Mouse (Mus musculus): Measurements from ENCODE around the gene Srp54b.
"Not testable (repeated sequence)": the region's sequence is repeated elsewhere in the genome, so short reads cannot be mapped to it uniquely, and the experiment has no call there.

DNA sequence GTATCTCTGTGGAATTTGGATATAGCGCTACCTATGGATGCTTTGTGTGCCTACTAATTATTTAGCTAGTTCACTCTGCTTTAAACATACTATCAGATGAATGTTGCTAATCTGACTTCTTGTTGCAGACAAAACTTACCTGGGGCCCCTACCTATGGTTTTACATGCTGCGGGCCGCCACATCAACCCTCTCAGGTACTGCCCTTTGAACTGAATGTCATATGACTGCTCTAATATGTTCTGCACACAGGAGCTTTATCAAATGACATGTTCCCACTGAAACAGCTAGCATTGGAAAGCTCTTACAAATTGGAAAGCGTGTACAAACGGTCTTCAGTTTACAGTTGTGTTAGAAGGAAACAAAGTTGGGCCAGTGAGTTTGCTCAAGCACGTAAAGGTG lies 19.4 kb upstream of the Srp54b start:
- TF ChIP-seq CTCF, EP300 (IDR thresholded peaks at IDR 0.05): not testable (repeated sequence)
